Mouse (Mus musculus) E14TG2a.4 (cell line): ENCODE data around the gene Prickle4.

Experiments
- H3K27me3 ChIP-seq: 2 replicates; pipeline ENCODE4 v1.6.1; 2014; ENCODE audit warnings: low read length, control low read depth; ENCODE audit not compliant: insufficient read depth
- H3K36me3 ChIP-seq: 2 replicates; pipeline ENCODE4 v1.6.1; 2014; ENCODE audit warnings: low read length, control low read depth; ENCODE audit not compliant: insufficient read depth
- H3K4me1 ChIP-seq: replicated peaks from 2 replicates; pipeline ENCODE4 v1.6.1; 2014; ENCODE audit warnings: low read depth, low read length, control low read depth
- H3K4me3 ChIP-seq: replicated peaks from 2 replicates; pipeline ENCODE4 v1.5.1; 2014; ENCODE audit warnings: mild to moderate bottlenecking, low read length
- H3K9me3 ChIP-seq: 2 replicates; pipeline ENCODE4 v1.6.1; 2014; ENCODE audit warnings: low read length, control low read depth
- CTCF ChIP-seq: conservative IDR thresholded peaks from 2 replicates; pipeline ENCODE4 v1.5.1; 2014; ENCODE audit warnings: low read length
- NANOG ChIP-seq: IDR thresholded peaks from 2 replicates; pipeline ENCODE4 v1.6.1; 2014; ENCODE audit warnings: borderline replicate concordance, low read length, mixed read lengths
- POU5F1 ChIP-seq: IDR thresholded peaks from 2 replicates; pipeline ENCODE4 v1.6.1; 2014; ENCODE audit warnings: low read length, borderline replicate concordance

The Prickle4 gene

DNA sequence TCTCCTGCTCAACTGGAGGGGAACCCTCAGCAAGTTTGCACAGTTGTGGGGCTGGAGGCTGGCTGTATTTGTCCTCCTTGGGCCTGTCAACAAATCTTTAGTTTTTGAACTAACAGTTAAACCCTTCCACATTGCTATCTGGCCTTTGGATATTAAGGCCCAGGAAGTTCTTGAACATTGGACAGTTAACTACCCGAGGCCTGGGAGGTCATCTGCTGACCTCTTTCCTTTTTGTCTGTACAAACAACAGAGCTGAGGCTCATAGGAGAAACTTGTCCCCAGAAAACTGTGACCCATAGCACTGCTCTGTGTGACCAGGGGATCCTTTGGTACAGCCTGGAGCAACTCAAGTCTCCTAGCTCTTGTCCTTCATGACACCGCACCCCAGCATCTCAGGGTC is 4.5 kb upstream of the Prickle4 start:
- Histone ChIP-seq H3K9me3 (no peaks in the 10 kb centered on the region), H3K36me3 (peaks cover 51% of the 10 kb centered on the region), H3K4me1 (peaks cover 68% of the 10 kb centered on the region), H3K4me3 (no peak overlapping the region), H3K27me3 (peaks cover 27% of the 10 kb centered on the region)
- TF ChIP-seq NANOG (no peak), POU5F1 (no peak), CTCF (no peak)

- TF ChIP-seq NANOG, result no peak
- no peak for TF ChIP-seq POU5F1
- no peak for TF ChIP-seq CTCF
- Histone ChIP-seq H3K27me3 (peaks cover 36% of the 10 kb centered on the region), H3K36me3 (peaks cover 51% of the 10 kb centered on the region), H3K4me1 (peaks cover 66% of the 10 kb centered on the region), H3K9me3 (no peaks in the 10 kb centered on the region), H3K4me3 (no peak overlapping the region)
These were observed 3.6 kb upstream of the Prickle4 start for GRCm38 (mm10) chr17:47698156-47698555.

DNA sequence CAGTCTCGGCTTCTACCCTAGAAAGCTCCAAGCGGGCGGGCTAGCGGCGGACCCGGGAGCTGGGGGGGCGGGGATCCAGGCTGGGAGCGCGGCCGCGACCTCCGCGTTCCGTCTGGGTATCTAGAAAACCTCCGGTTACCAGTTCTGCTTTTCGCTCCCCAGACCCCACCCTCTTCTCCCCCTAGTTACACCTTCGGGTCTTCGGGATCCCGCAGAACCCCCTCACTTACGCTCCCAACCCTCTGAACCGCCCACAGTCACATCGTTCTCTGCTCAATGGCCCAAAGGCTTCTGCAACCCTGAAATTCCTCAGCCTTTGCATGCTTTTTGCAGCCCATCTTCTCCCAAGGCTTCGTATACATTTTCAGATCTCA is 788 bp upstream of the Prickle4 start:
- peak overlapping the region; percentile 86 for H3K4me3 ChIP-seq
- TF ChIP-seq POU5F1 (no peak), CTCF (no peak), NANOG (no peak)
- peaks cover 66% of the 10 kb centered on the region for H3K4me1 ChIP-seq
- H3K27me3 ChIP-seq, result peaks cover 63% of the 10 kb centered on the region
- peaks cover 33% of the 10 kb centered on the region for H3K36me3 ChIP-seq
- H3K9me3 ChIP-seq, result no peaks in the 10 kb centered on the region

DNA sequence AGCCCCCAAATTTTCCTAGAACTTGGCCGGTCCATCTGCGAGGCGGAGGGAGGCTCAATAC is 264 bp downstream of the Prickle4 start, which contains the start of gene Gm21981:
Gm21981 (minus strand) TSS at position 14 of the 61 bp plus-strand sequence.
- Histone ChIP-seq H3K36me3 (peaks cover 22% of the 10 kb centered on the region), H3K27me3 (peaks cover 70% of the 10 kb centered on the region), H3K9me3 (no peaks in the 10 kb centered on the region), H3K4me3 (peak within 1 kb of the TSS; percentile 86), H3K4me1 (peaks cover 66% of the 10 kb centered on the region)
- TF ChIP-seq POU5F1 (no peak), CTCF (no peak), NANOG (no peak)

- peak overlapping the region; percentile 86 for H3K4me3 ChIP-seq
- H3K36me3 ChIP-seq, result peaks cover 18% of the 10 kb centered on the region
- H3K27me3 ChIP-seq, result peaks cover 74% of the 10 kb centered on the region
- peaks cover 66% of the 10 kb centered on the region for H3K4me1 ChIP-seq
- H3K9me3 ChIP-seq, result no peaks in the 10 kb centered on the region
- no peak for TF ChIP-seq POU5F1
- TF ChIP-seq NANOG, result no peak
- no peak for TF ChIP-seq CTCF
These were observed 680 bp downstream of the Prickle4 start for GRCm38 (mm10) chr17:47693671-47694441.

- Histone ChIP-seq H3K4me1 (peaks cover 64% of the 10 kb centered on the region), H3K9me3 (no peaks in the 10 kb centered on the region), H3K27me3 (peaks cover 67% of the 10 kb centered on the region), H3K4me3 (no peak overlapping the region), H3K36me3 (peaks cover 7% of the 10 kb centered on the region)
- TF ChIP-seq CTCF (no peak), NANOG (peak; percentile 44; the same call in 1 of the 2 replicates), POU5F1 (no peak)
These were observed 2.9 kb downstream of the Prickle4 start for GRCm38 (mm10) chr17:47691650-47692049.

- peaks cover 54% of the 10 kb centered on the region for H3K27me3 ChIP-seq
- no peaks in the 10 kb centered on the region for H3K9me3 ChIP-seq
- peaks cover 24% of the 10 kb centered on the region for H3K36me3 ChIP-seq
- peaks cover 73% of the 10 kb centered on the region for H3K4me1 ChIP-seq
- TF ChIP-seq NANOG (no peak), POU5F1 (no peak), CTCF (no peak)
- H3K4me3 ChIP-seq, result no peak overlapping the region
These were observed 4.6 kb downstream of the Prickle4 start for GRCm38 (mm10) chr17:47689894-47690293.

GRCm38 (mm10) chr17:47688608-47689575 is 5.6 kb downstream of the Prickle4 start, which contains the start of gene Frs3:
Gene Frs3, plus strand, starts transcription at chr17:47689030.
- Histone ChIP-seq H3K36me3 (peaks cover 34% of the 10 kb centered on the region), H3K4me1 (peaks cover 75% of the 10 kb centered on the region), H3K4me3 (peak within 1 kb of the TSS; percentile 98), H3K27me3 (peaks cover 49% of the 10 kb centered on the region), H3K9me3 (no peaks in the 10 kb centered on the region)
- TF ChIP-seq POU5F1 (no peak), CTCF (no peak), NANOG (no peak)

GRCm38 (mm10) chr17:47688344-47688607 is 6.3 kb downstream of the Prickle4 start, which contains the start of gene Tomm6:
Gene Tomm6, minus strand, starts transcription at chr17:47688386.
- Histone ChIP-seq H3K27me3 (peaks cover 42% of the 10 kb centered on the region), H3K4me1 (peaks cover 74% of the 10 kb centered on the region), H3K4me3 (peak within 1 kb of the TSS; percentile 98), H3K9me3 (no peaks in the 10 kb centered on the region), H3K36me3 (peaks cover 40% of the 10 kb centered on the region)
- TF ChIP-seq POU5F1, result no peak
- TF ChIP-seq CTCF, result no peak
- no peak for TF ChIP-seq NANOG
